ENCODE assay signal across 18 mouse cellular contexts in the genomic region with DNA sequence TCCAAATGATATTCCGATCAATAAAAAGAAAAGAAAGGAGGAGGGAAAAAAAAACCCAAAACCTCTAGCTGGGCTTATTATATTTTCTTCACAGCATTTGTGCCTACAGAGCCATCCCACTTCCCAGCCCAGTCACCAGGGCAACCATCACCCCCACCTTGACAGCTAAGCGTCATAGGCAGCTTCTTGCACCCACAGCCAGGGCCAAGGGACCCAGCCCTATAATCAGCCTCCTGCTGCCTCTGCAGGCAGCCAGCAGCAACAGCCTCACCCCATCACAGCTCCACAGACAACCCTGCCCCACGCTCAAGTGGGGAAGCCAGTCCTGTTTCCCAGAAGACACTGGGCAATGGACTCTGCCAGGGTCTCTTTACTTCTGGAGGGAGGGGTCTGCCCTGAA. TPM values are rescaled to one million over a fixed set of nuclear protein-coding genes. Genes with fewer than 3 reads are reported as not detected.
DNase-seq lines count a peak whose midpoint lies in the region; ATAC-seq lines count a peak whose summit lies in the region.
"Had no signal": no experiment of that assay in that cellular context is flagged by ENCODE, and none has a peak within 500 bp of the region (broad histone marks: within the 10 kb centered on the region; RNA-seq: fewer than 3 reads in every experiment).

No protein-coding gene starts in this region.

- no peaks in the 10 kb centered on the region for H3K9me3 ChIP-seq in embryonic facial prominence, embryonic 10.5 days
- no peaks in the 10 kb centered on the region for H3K9me3 ChIP-seq in forebrain, embryonic 13.5 days (replicated peaks)
- H3K9me3 ChIP-seq: neural tube, embryonic 12.5 days had no signal

- no peak overlapping the region for H3K4me3 ChIP-seq in embryonic facial prominence, embryonic 10.5 days
- no peak overlapping the region for H3K4me3 ChIP-seq in forebrain, embryonic 13.5 days
- H3K4me3 ChIP-seq: neural tube, embryonic 12.5 days had no signal

- no peaks in the 10 kb centered on the region for H3K4me1 ChIP-seq in embryonic facial prominence, embryonic 10.5 days
- H3K4me1 ChIP-seq in forebrain, embryonic 13.5 days: peaks cover 15% of the 10 kb centered on the region
- H3K4me1 ChIP-seq: neural tube, embryonic 12.5 days had no signal

- 86% methylated on average over 3 of the region's 3 CpGs for WGBS in embryonic facial prominence, embryonic 10.5 days
- 73% methylated on average over 3 of the region's 3 CpGs for WGBS in forebrain, embryonic 13.5 days

- H3K36me3 ChIP-seq in embryonic facial prominence, embryonic 10.5 days (replicated peaks): no peaks in the 10 kb centered on the region
- H3K36me3 ChIP-seq in forebrain, embryonic 13.5 days (ENCODE audit: poor library complexity, severe bottlenecking): no peaks in the 10 kb centered on the region
- H3K36me3 ChIP-seq: G1E; neural tube, embryonic 12.5 days had no signal

- no peaks in the 10 kb centered on the region for H3K27me3 ChIP-seq in embryonic facial prominence, embryonic 10.5 days (replicated peaks; ENCODE audit: low read depth, poor library complexity, severe bottlenecking)
- 0 out of 2 replicates have a peak, but pooled peaks cover 13% of the 10 kb centered on the region for H3K27me3 ChIP-seq in forebrain, embryonic 13.5 days
- H3K27me3 ChIP-seq: neural tube, embryonic 12.5 days had no signal

- peak; percentile 57 for ATAC-seq in frontal cortex, adult (ENCODE audit: low TSS enrichment)
- ATAC-seq in forebrain, embryonic 13.5 days: no peak
- ATAC-seq: lung, postnatal 0 days had no signal

- DNase-seq in layer of hippocampus, adult 18-20 months (ENCODE audit: low spot score in 2 of 2): peak; percentile 69 to 77
- no peak for DNase-seq in layer of hippocampus, adult 9-10 months (ENCODE audit: low spot score)
- DNase-seq in layer of hippocampus, postnatal 36 days: peak; percentile 60 to 69
- peak; percentile 64 to 66 for DNase-seq in right cerebral cortex, adult 2 months (ENCODE audit: low spot score in 2 of 2)
- no peak for DNase-seq in embryonic facial prominence, embryonic 10.5 days (ENCODE audit: low spot score)
- DNase-seq in ovary, postnatal 36 days (ENCODE audit: low spot score): no peak
- DNase-seq: adrenal gland, postnatal 36 days; heart, postnatal 10 days; kidney, adult 9 months had no signal

- H3K27ac ChIP-seq in embryonic facial prominence, embryonic 10.5 days (replicated peaks): no peak overlapping the region
- H3K27ac ChIP-seq in forebrain, embryonic 13.5 days: no peak overlapping the region
- H3K27ac ChIP-seq: neural tube, embryonic 12.5 days had no signal

- H3K4me2 ChIP-seq in forebrain, embryonic 13.5 days: no peak overlapping the region
- H3K4me2 ChIP-seq: liver, embryonic 11.5 days; neural tube, embryonic 12.5 days had no signal

- H3K9ac ChIP-seq in forebrain, embryonic 13.5 days: no peak overlapping the region
- H3K9ac ChIP-seq: neural tube, embryonic 12.5 days had no signal

RNA-seq across cellular contexts. Expression of gene Ppp4r4, which starts 17.7 kb away (rescaled TPM):
- total RNA-seq in layer of hippocampus, adult 18-20 months (2021): 10 to 100 TPM; 44.6 to 50.3 TPM
- total RNA-seq in layer of hippocampus, postnatal 36 days (2021): 10 to 100 TPM; 49.2 to 49.3 TPM
- 1.7 and 2.1 TPM in 2 replicates for polyA plus RNA-seq in embryonic facial prominence, embryonic 10.5 days (2016; fragmentation: Nextera tagmentation; extraction: Ambion mirVana)
- 1.8 TPM in 2 replicates for polyA plus RNA-seq in forebrain, embryonic 13.5 days (2015; fragmentation: Nextera tagmentation; extraction: Ambion mirVana)
- polyA plus RNA-seq: G1E had no signal

RNA-seq across cellular contexts. Expression of gene Ifi27l2b, which starts 57.3 kb away (rescaled TPM):
- not detected for total RNA-seq in layer of hippocampus, adult 18-20 months (2021)
- total RNA-seq in layer of hippocampus, postnatal 36 days (2021): not detected
- not detected in 2 replicates for polyA plus RNA-seq in embryonic facial prominence, embryonic 10.5 days (2016; fragmentation: Nextera tagmentation; extraction: Ambion mirVana)
- not detected in 2 replicates for polyA plus RNA-seq in forebrain, embryonic 13.5 days (2015; fragmentation: Nextera tagmentation; extraction: Ambion mirVana)
- total RNA-seq: adrenal gland, postnatal 36 days; granulocyte monocyte progenitor cell, adult 5-6 weeks; heart, postnatal 10 days; layer of hippocampus, postnatal 14 days had no signal
- polyA plus RNA-seq: forebrain, embryonic 14.5 days; G1E; liver, embryonic 11.5 days; lung, postnatal 0 days; neural tube, embryonic 12.5 days had no signal

Comparison
In these comparisons a context has a peak if more than half of its experiments do, and no peak if none do; other contexts are left out.
1. DNase-seq: peak in layer of hippocampus, adult 18-20 months (2 of 2), layer of hippocampus, postnatal 36 days (2 of 2) and right cerebral cortex, adult 2 months (2 of 2); none in layer of hippocampus, adult 9-10 months (single experiment), embryonic facial prominence, embryonic 10.5 days (single experiment) and ovary, postnatal 36 days (single experiment).